Mouse (Mus musculus): ENCODE measurements at regions not wholly inside any gene's neighbourhood (a gene's known extent, or its start where the extent isn't known, plus 50 kb on each side); places are given as distances from the start of the nearest gene placed in this dataset.

- DNase-seq (ENCODE audit: low spot score): no peak
Observed at GRCm38 (mm10) chr16:93190301-93190700, 364.4 kb upstream of the Runx1 start.

- no peak for DNase-seq (ENCODE audit: low spot score)
Observed at GRCm38 (mm10) chr16:93189875-93190274, 363.9 kb upstream of the Runx1 start.

GRCm38 (mm10) chr16:93189412-93189811 lies 363.5 kb upstream of the Runx1 start:
- no peak for DNase-seq (ENCODE audit: low spot score)

- no peak for DNase-seq (ENCODE audit: low spot score)
Observed at GRCm38 (mm10) chr16:93186554-93186953, 360.6 kb upstream of the Runx1 start.

GRCm38 (mm10) chr16:93182656-93183055 lies 356.7 kb upstream of the Runx1 start:
- DNase-seq (ENCODE audit: low spot score): no peak

GRCm38 (mm10) chr16:93181497-93181896 lies 355.5 kb upstream of the Runx1 start:
- no peak for DNase-seq (ENCODE audit: low spot score)

GRCm38 (mm10) chr16:93180213-93180612 lies 354.3 kb upstream of the Runx1 start:
- no peak for DNase-seq (ENCODE audit: low spot score)

- no peak for DNase-seq (ENCODE audit: low spot score)
Observed at GRCm38 (mm10) chr16:93166667-93167066, 340.7 kb upstream of the Runx1 start.

GRCm38 (mm10) chr16:93158526-93159226 lies 332.7 kb upstream of the Runx1 start:
- DNase-seq (ENCODE audit: low spot score): no peak

- no peak for DNase-seq (ENCODE audit: low spot score)
Observed at GRCm38 (mm10) chr16:93153545-93154329, 327.8 kb upstream of the Runx1 start.

GRCm38 (mm10) chr16:93152765-93153489 lies 327.0 kb upstream of the Runx1 start:
- DNase-seq (ENCODE audit: low spot score): peak; percentile 58

GRCm38 (mm10) chr16:93152057-93152456 lies 326.1 kb upstream of the Runx1 start:
- DNase-seq (ENCODE audit: low spot score): no peak

GRCm38 (mm10) chr16:93151652-93152051 lies 325.7 kb upstream of the Runx1 start:
- DNase-seq (ENCODE audit: low spot score): no peak

GRCm38 (mm10) chr16:93150451-93150850 lies 324.5 kb upstream of the Runx1 start:
- DNase-seq (ENCODE audit: low spot score): no peak

GRCm38 (mm10) chr16:93147525-93148222 lies 321.7 kb upstream of the Runx1 start:
- no peak for DNase-seq (ENCODE audit: low spot score)

- DNase-seq (ENCODE audit: low spot score): no peak
Observed at GRCm38 (mm10) chr16:93146812-93147211, 320.9 kb upstream of the Runx1 start.

- DNase-seq (ENCODE audit: low spot score): no peak
Observed at GRCm38 (mm10) chr16:93145617-93146016, 319.7 kb upstream of the Runx1 start.

GRCm38 (mm10) chr16:93144033-93144432 lies 318.1 kb upstream of the Runx1 start:
- DNase-seq (ENCODE audit: low spot score): no peak

- no peak for DNase-seq (ENCODE audit: low spot score)
Observed at GRCm38 (mm10) chr16:93143164-93143563, 317.2 kb upstream of the Runx1 start.

- DNase-seq (ENCODE audit: low spot score): no peak
Observed at GRCm38 (mm10) chr16:93141967-93142366, 316.0 kb upstream of the Runx1 start.

GRCm38 (mm10) chr16:93140535-93141110 lies 314.7 kb upstream of the Runx1 start:
- DNase-seq (ENCODE audit: low spot score): no peak

GRCm38 (mm10) chr16:93137249-93137648 lies 311.3 kb upstream of the Runx1 start:
- no peak for DNase-seq (ENCODE audit: low spot score)
